Mouse (Mus musculus): ENCODE data around the gene Des. TPM values are rescaled to one million over a fixed set of nuclear protein-coding genes. Genes with fewer than 3 reads are reported as not detected.

The Des gene
- polyA plus RNA-seq, 2 experiments, result 53.7 to 78.6 TPM

DNA sequence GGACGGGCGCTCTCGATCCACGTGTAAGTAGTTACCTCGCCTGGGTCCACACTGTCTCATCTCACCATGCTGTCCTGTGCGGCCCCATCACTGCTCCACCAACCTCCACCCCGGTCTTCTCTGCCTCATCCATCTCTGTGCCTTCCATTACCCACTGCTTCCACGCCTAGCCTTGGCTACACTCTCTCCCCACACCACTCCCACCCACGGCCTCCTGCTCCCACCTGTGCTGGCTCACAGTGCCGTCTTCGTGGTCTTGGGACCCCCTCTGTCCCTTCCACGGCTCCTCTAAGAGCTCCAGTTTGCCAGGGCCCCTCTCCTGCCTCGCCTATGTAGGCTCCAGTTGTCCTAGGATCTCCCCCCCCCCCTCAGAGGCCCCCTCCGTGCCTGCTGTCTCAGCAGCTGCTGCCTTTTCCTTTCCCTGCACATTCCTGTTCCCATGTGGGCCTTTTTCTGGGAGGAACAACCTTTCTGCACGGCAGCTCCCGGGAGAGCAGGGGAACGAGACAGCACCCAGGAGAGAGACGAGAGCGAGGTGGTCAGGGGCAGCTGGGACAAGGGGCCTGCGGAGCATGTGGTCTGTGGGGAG is 25.1 kb downstream of the Des start:
- WGBS, result 75% methylated on average over 20 of the region's 20 CpGs
- ATAC-seq (ENCODE audit: low FRiP score, low read depth) (no peak), DNase-seq (ENCODE audit: low spot score) (no peak)
- Histone ChIP-seq H3K36me3 (ENCODE audit: control insufficient read depth, insufficient read depth, low read length) (peaks cover 13% of the 10 kb centered on the region; the same call in 1 of the 2 replicates), H3K27ac (replicated peaks; ENCODE audit: low read depth, low read length) (no peak overlapping the region), H3K9me3 (ENCODE audit: control insufficient read depth, low read length) (no peaks in the 10 kb centered on the region), H3K4me2 (replicated peaks; ENCODE audit: low read depth, low read length, severe bottlenecking) (0 out of 2 replicates have a peak overlapping the region, but pooled peaks have one; percentile 13), H3K9ac (ENCODE audit: low read depth, low read length, severe bottlenecking) (0 out of 2 replicates have a peak overlapping the region, but pooled peaks have one; percentile 8), H3K27me3 (ENCODE audit: control insufficient read depth, insufficient read depth, low read length) (peaks cover 36% of the 10 kb centered on the region), H3K4me3 (replicated peaks; ENCODE audit: low read length) (no peak overlapping the region), H3K4me1 (ENCODE audit: control insufficient read depth, insufficient read depth, low read length) (peaks cover 22% of the 10 kb centered on the region)
- no peak for TF ChIP-seq POLR2A (IDR thresholded peaks at IDR 0.05; ENCODE audit: borderline replicate concordance, extremely low read depth, insufficient read depth, insufficient read length)

- Histone ChIP-seq H3K27ac (replicated peaks; ENCODE audit: low read depth, low read length) (no peak overlapping the region), H3K4me3 (replicated peaks; ENCODE audit: low read length) (no peak overlapping the region), H3K4me1 (ENCODE audit: control insufficient read depth, insufficient read depth, low read length) (peaks cover 22% of the 10 kb centered on the region), H3K9ac (ENCODE audit: low read depth, low read length, severe bottlenecking) (no peak overlapping the region), H3K27me3 (ENCODE audit: control insufficient read depth, insufficient read depth, low read length) (peaks cover 36% of the 10 kb centered on the region), H3K4me2 (replicated peaks; ENCODE audit: low read depth, low read length, severe bottlenecking) (no peak overlapping the region), H3K9me3 (ENCODE audit: control insufficient read depth, low read length) (no peaks in the 10 kb centered on the region), H3K36me3 (ENCODE audit: control insufficient read depth, insufficient read depth, low read length) (peaks cover 13% of the 10 kb centered on the region; the same call in 1 of the 2 replicates)
- ATAC-seq (ENCODE audit: low FRiP score, low read depth) (no peak), DNase-seq (ENCODE audit: low spot score) (no peak)
- 41% methylated on average over 4 of the region's 4 CpGs for WGBS
- no peak for TF ChIP-seq POLR2A (IDR thresholded peaks at IDR 0.05; ENCODE audit: borderline replicate concordance, extremely low read depth, insufficient read depth, insufficient read length)
Measured at GRCm38 (mm10) chr1:75386149-75386548, 26.0 kb downstream of the Des start.

DNA sequence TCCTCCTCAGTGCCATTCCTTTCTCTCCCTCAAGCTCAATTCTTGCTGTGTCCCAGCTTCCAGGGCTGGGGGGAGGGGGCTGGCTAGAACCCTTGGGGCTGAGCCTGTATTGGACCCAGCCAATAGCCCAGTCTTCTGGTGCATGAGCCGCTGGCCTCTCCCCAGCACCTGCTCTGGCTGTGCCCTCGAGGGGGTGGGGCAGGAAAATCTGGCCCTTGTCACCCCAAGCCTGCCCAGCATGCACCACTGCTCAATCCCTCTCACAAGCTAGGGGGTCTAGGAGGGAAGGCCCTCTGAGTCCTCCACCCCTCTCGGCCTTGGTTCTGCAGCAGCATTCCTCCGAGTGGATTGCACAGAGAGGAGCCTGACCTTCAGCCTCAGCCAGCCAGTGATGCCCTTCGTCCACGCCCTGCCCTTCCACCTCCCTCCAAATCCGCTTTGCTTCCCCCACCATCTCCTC is 27.4 kb downstream of the Des start:
- peaks cover 36% of the 10 kb centered on the region for H3K27me3 ChIP-seq (ENCODE audit: control insufficient read depth, insufficient read depth, low read length)
- DNase-seq (ENCODE audit: low spot score) (no peak), ATAC-seq (ENCODE audit: low FRiP score, low read depth) (no peak)
- no peaks in the 10 kb centered on the region for H3K9me3 ChIP-seq (ENCODE audit: control insufficient read depth, low read length)
- peaks cover 17% of the 10 kb centered on the region for H3K4me1 ChIP-seq (ENCODE audit: control insufficient read depth, insufficient read depth, low read length)
- no peak overlapping the region for H3K9ac ChIP-seq (ENCODE audit: low read depth, low read length, severe bottlenecking)
- WGBS, result 28% methylated on average over 6 of the region's 7 CpGs
- no peak overlapping the region for H3K27ac ChIP-seq (replicated peaks; ENCODE audit: low read depth, low read length)
- peaks cover 16% of the 10 kb centered on the region; the same call in 1 of the 2 replicates for H3K36me3 ChIP-seq (ENCODE audit: control insufficient read depth, insufficient read depth, low read length)
- peak overlapping the region; percentile 57 for H3K4me2 ChIP-seq (replicated peaks; ENCODE audit: low read depth, low read length, severe bottlenecking)
- no peak for TF ChIP-seq POLR2A (IDR thresholded peaks at IDR 0.05; ENCODE audit: borderline replicate concordance, extremely low read depth, insufficient read depth, insufficient read length)
- H3K4me3 ChIP-seq (replicated peaks; ENCODE audit: low read length), result peak overlapping the region; percentile 34

DNA sequence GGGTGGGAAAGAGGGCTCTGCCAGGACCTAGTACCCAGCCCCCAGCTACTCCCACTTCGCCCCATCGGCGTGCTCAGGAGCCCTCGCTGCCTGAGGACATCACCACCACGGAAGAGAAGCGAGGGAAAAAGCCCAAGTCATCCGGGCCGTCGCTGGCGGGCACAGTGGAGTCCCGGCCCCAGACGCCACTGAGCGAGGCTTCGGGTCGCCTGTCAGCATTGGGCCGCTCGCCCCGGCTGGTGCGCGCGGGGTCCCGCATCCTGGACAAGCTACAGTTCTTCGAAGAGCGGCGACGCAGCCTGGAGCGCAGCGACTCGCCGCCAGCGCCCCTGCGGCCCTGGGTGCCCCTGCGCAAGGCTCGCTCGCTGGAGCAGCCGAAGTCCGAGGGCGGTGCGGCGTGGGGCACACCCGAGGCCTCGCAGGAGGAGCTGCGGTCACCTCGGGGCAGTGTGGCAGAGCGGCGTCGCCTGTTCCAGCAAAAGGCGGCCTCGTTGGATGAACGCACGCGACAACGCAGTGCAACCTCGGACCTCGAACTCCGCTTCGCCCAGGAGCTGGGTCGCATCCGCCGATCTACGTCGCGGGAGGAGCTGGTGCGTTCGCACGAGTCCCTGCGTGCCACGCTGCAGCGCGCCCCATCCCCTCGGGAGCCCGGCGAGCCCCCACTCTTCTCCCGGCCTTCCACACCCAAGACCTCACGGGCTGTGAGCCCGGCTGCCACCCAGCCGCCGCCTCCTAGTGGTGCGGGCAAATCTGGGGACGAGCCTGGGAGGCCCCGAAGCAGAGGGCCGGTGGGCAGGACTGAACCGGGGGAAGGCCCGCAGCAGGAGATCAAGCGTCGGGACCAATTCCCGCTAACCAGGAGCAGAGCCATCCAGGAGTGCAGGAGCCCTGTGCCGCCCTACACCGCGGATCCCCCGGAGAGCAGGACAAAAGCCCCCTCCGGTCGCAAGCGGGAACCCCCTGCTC is 28.1 kb downstream of the Des start:
- H3K27me3 ChIP-seq (ENCODE audit: control insufficient read depth, insufficient read depth, low read length), result peaks cover 36% of the 10 kb centered on the region
- no peak for DNase-seq (ENCODE audit: low spot score)
- no peak for ATAC-seq (ENCODE audit: low FRiP score, low read depth)

GRCm38 (mm10) chr1:75388898-75389515 is 28.9 kb downstream of the Des start:
- H3K27ac ChIP-seq (replicated peaks; ENCODE audit: low read depth, low read length), result no peak overlapping the region
- peak overlapping the region; percentile 57; the same call in 1 of the 2 replicates for H3K4me2 ChIP-seq (replicated peaks; ENCODE audit: low read depth, low read length, severe bottlenecking)
- H3K4me3 ChIP-seq (replicated peaks; ENCODE audit: low read length), result peak overlapping the region; percentile 34; the same call in 1 of the 2 replicates
- peaks cover 16% of the 10 kb centered on the region; the same call in 1 of the 2 replicates for H3K36me3 ChIP-seq (ENCODE audit: control insufficient read depth, insufficient read depth, low read length)
- WGBS, result 35% methylated on average over 22 of the region's 23 CpGs
- TF ChIP-seq POLR2A (IDR thresholded peaks at IDR 0.05; ENCODE audit: borderline replicate concordance, extremely low read depth, insufficient read depth, insufficient read length), result no peak
- no peaks in the 10 kb centered on the region for H3K9me3 ChIP-seq (ENCODE audit: control insufficient read depth, low read length)
- no peak for ATAC-seq (ENCODE audit: low FRiP score, low read depth)
- H3K9ac ChIP-seq (ENCODE audit: low read depth, low read length, severe bottlenecking), result 0 out of 2 replicates have a peak overlapping the region, but pooled peaks have one; percentile 44
- H3K4me1 ChIP-seq (ENCODE audit: control insufficient read depth, insufficient read depth, low read length), result peaks cover 16% of the 10 kb centered on the region
- DNase-seq (ENCODE audit: low spot score), result no peak
- H3K27me3 ChIP-seq (ENCODE audit: control insufficient read depth, insufficient read depth, low read length), result peaks cover 36% of the 10 kb centered on the region

More for the DNA sequence above, 28.1 kb downstream of the Des start:
- no peak for TF ChIP-seq POLR2A (IDR thresholded peaks at IDR 0.05; ENCODE audit: borderline replicate concordance, extremely low read depth, insufficient read depth, insufficient read length)
- Histone ChIP-seq H3K4me1 (ENCODE audit: control insufficient read depth, insufficient read depth, low read length) (peaks cover 14% of the 10 kb centered on the region), H3K36me3 (ENCODE audit: control insufficient read depth, insufficient read depth, low read length) (peaks cover 16% of the 10 kb centered on the region; the same call in 1 of the 2 replicates), H3K9ac (ENCODE audit: low read depth, low read length, severe bottlenecking) (peak overlapping the region; percentile 44), H3K4me3 (replicated peaks; ENCODE audit: low read length) (peak overlapping the region; percentile 34), H3K27ac (replicated peaks; ENCODE audit: low read depth, low read length) (no peak overlapping the region), H3K9me3 (ENCODE audit: control insufficient read depth, low read length) (no peaks in the 10 kb centered on the region), H3K4me2 (replicated peaks; ENCODE audit: low read depth, low read length, severe bottlenecking) (peak overlapping the region; percentile 57)
- WGBS, result 7% methylated on average over 80 of the region's 94 CpGs
